In genomic region chr4:114477082-114477771, GRCm38 (mm10) we compare ENCODE assay signal across 9 mouse cellular contexts.
DNase-seq lines count a peak whose midpoint lies in the region; ATAC-seq lines count a peak whose summit lies in the region.
"Had no signal": no experiment of that assay in that cellular context is flagged by ENCODE, and none has a peak within 500 bp of the region (broad histone marks: within the 10 kb centered on the region; RNA-seq: fewer than 3 reads in every experiment).

No protein-coding gene starts in this region.

- H3K27me3 ChIP-seq in heart, embryonic 15.5 days, result peaks cover 45% of the 10 kb centered on the region
- peaks cover 20% of the 10 kb centered on the region for H3K27me3 ChIP-seq in limb, embryonic 15.5 days
- no peaks in the 10 kb centered on the region for H3K27me3 ChIP-seq in intestine, embryonic 15.5 days (replicated peaks)
- H3K27me3 ChIP-seq: liver, embryonic 12.5 days had no signal

- H3K9ac ChIP-seq in heart, embryonic 15.5 days, result no peak overlapping the region
- H3K9ac ChIP-seq in limb, embryonic 15.5 days, result no peak overlapping the region
- H3K9ac ChIP-seq in intestine, embryonic 15.5 days, result no peak overlapping the region
- H3K9ac ChIP-seq: liver, embryonic 12.5 days had no signal

- no peak overlapping the region for H3K27ac ChIP-seq in heart, embryonic 15.5 days
- H3K27ac ChIP-seq in limb, embryonic 15.5 days, result no peak overlapping the region; the same call in 1 of the 2 replicates
- H3K27ac ChIP-seq in intestine, embryonic 15.5 days, result no peak overlapping the region
- H3K27ac ChIP-seq: liver, embryonic 12.5 days had no signal

- peaks cover 14% of the 10 kb centered on the region for H3K4me1 ChIP-seq in heart, embryonic 15.5 days (replicated peaks)
- H3K4me1 ChIP-seq in limb, embryonic 15.5 days, result peaks cover 44% of the 10 kb centered on the region
- H3K4me1 ChIP-seq in intestine, embryonic 15.5 days (replicated peaks), result peaks cover 4% of the 10 kb centered on the region
- H3K4me1 ChIP-seq: liver, embryonic 12.5 days had no signal

- DNase-seq in urinary bladder, postnatal 14 days (ENCODE audit: low spot score), result peak; percentile 8
- DNase-seq in urinary bladder, postnatal 36 days (ENCODE audit: low spot score in 2 of 2), result no peak
- no peak for DNase-seq in right cerebral cortex, postnatal 36 days (ENCODE audit: low spot score in 2 of 2)

- ATAC-seq in heart, embryonic 15.5 days (replicated peaks; ENCODE audit: insufficient number of reproducible peaks, insufficient read depth, low FRiP score, low read depth), result 0 out of 2 replicates have a peak, but pooled peaks have one; percentile 20
- peak; percentile 36; the same call in 1 of the 2 replicates for ATAC-seq in limb, embryonic 15.5 days (ENCODE audit: insufficient number of reproducible peaks, low FRiP score, low TSS enrichment, low read depth)
- no peak for ATAC-seq in intestine, embryonic 15.5 days
- no peak for ATAC-seq in megakaryocyte, adult 5-6 weeks (ENCODE audit: poor library complexity, severe bottlenecking)
- ATAC-seq: liver, embryonic 12.5 days had no signal

- WGBS in heart, embryonic 15.5 days, result 23% methylated on average over 11 of the region's 11 CpGs
- WGBS in limb, embryonic 15.5 days, result 15% methylated on average over 11 of the region's 11 CpGs
- 49% methylated on average over 11 of the region's 11 CpGs for WGBS in intestine, embryonic 15.5 days

- H3K9me3 ChIP-seq in heart, embryonic 15.5 days (replicated peaks), result no peaks in the 10 kb centered on the region
- H3K9me3 ChIP-seq in limb, embryonic 15.5 days, result no peaks in the 10 kb centered on the region
- H3K9me3 ChIP-seq in intestine, embryonic 15.5 days, result no peaks in the 10 kb centered on the region
- H3K9me3 ChIP-seq: liver, embryonic 12.5 days had no signal

- H3K4me3 ChIP-seq in heart, embryonic 15.5 days, result no peak overlapping the region
- no peak overlapping the region for H3K4me3 ChIP-seq in limb, embryonic 15.5 days
- no peak overlapping the region for H3K4me3 ChIP-seq in intestine, embryonic 15.5 days (replicated peaks)
- H3K4me3 ChIP-seq: erythroblast, embryonic 14.5 days; liver, embryonic 12.5 days had no signal

- H3K36me3 ChIP-seq in heart, embryonic 15.5 days, result no peaks in the 10 kb centered on the region
- no peaks in the 10 kb centered on the region for H3K36me3 ChIP-seq in limb, embryonic 15.5 days
- no peaks in the 10 kb centered on the region for H3K36me3 ChIP-seq in intestine, embryonic 15.5 days
- H3K36me3 ChIP-seq: liver, embryonic 12.5 days had no signal

- no peak overlapping the region for H3K4me2 ChIP-seq in heart, embryonic 15.5 days
- H3K4me2 ChIP-seq in limb, embryonic 15.5 days, result no peak overlapping the region
- H3K4me2 ChIP-seq in intestine, embryonic 15.5 days (replicated peaks), result no peak overlapping the region
- H3K4me2 ChIP-seq: liver, embryonic 12.5 days had no signal

Comparison
In these comparisons a context has a peak if more than half of its experiments do, and no peak if none do; other contexts are left out.
1. ATAC-seq: peak in heart, embryonic 15.5 days (single experiment) and limb, embryonic 15.5 days (single experiment); none in intestine, embryonic 15.5 days (single experiment) and megakaryocyte, adult 5-6 weeks (single experiment).